Mouse (Mus musculus): ENCODE data around the gene Fau. TPM values are rescaled to one million over a fixed set of nuclear protein-coding genes. Genes with fewer than 3 reads are reported as not detected.

Gene Fau
- polyA plus RNA-seq, 1 experiment from 2014 or later: 1,135 TPM

- H3K36me3 ChIP-seq (ENCODE audit: control insufficient read depth, insufficient read depth, low read length): peaks cover 21% of the 10 kb centered on the region
Observed at GRCm38 (mm10) chr19:6094119-6094518, 36.5 kb downstream of the Fau start, which contains the start of gene AC131692.1. AC131692.1 (plus strand) TSS chr19:6094419.

GRCm38 (mm10) chr19:6097847-6098246 is 40.2 kb downstream of the Fau start:
- WGBS: 82% methylated on average over 3 of the region's 3 CpGs
- Histone ChIP-seq H3K27ac (ENCODE audit: low read depth, low read length) (no peak overlapping the region), H3K4me2 (no peak overlapping the region), H3K4me1 (replicated peaks; ENCODE audit: control insufficient read depth, insufficient read depth, low read length) (peaks cover 2% of the 10 kb centered on the region; the same call in 1 of the 2 replicates), H3K27me3 (replicated peaks; ENCODE audit: control insufficient read depth, insufficient read depth, low read length) (no peaks in the 10 kb centered on the region), H3K4me3 (ENCODE audit: low read depth, low read length) (no peak overlapping the region), H3K36me3 (ENCODE audit: control insufficient read depth, insufficient read depth, low read length) (peaks cover 5% of the 10 kb centered on the region), H3K9me3 (ENCODE audit: control insufficient read depth, low read length) (no peaks in the 10 kb centered on the region), H3K9ac (ENCODE audit: low read depth, low read length) (no peak overlapping the region)
- ATAC-seq (replicated peaks; ENCODE audit: low FRiP score) (no peak), DNase-seq (ENCODE audit: low spot score) (no peak)

More at GRCm38 (mm10) chr19:6094119-6094518, 36.5 kb downstream of the Fau start, which contains the start of gene AC131692.1:
- H3K4me3 ChIP-seq (ENCODE audit: low read depth, low read length): no peak within 1 kb of the TSS
- H3K9me3 ChIP-seq (ENCODE audit: control insufficient read depth, low read length): no peaks in the 10 kb centered on the region
- no peak within 1 kb of the TSS for H3K27ac ChIP-seq (ENCODE audit: low read depth, low read length)
- WGBS: 84% methylated on average over 7 of the region's 7 CpGs
- ATAC-seq (replicated peaks; ENCODE audit: low FRiP score): no peak
- H3K4me1 ChIP-seq (replicated peaks; ENCODE audit: control insufficient read depth, insufficient read depth, low read length): no peaks in the 10 kb centered on the region
- no peak for DNase-seq (ENCODE audit: low spot score)
- H3K27me3 ChIP-seq (replicated peaks; ENCODE audit: control insufficient read depth, insufficient read depth, low read length): no peaks in the 10 kb centered on the region
- no peak within 1 kb of the TSS for H3K4me2 ChIP-seq
- no peak within 1 kb of the TSS for H3K9ac ChIP-seq (ENCODE audit: low read depth, low read length)

GRCm38 (mm10) chr19:6101186-6101585 is 43.5 kb downstream of the Fau start:
- H3K27ac ChIP-seq (ENCODE audit: low read depth, low read length): no peak overlapping the region
- 75% methylated on average over 6 of the region's 6 CpGs for WGBS
- no peak overlapping the region for H3K4me2 ChIP-seq
- DNase-seq (ENCODE audit: low spot score) (no peak), ATAC-seq (replicated peaks; ENCODE audit: low FRiP score) (no peak)
- H3K9ac ChIP-seq (ENCODE audit: low read depth, low read length): no peak overlapping the region
- 0 out of 2 replicates have a peak, but pooled peaks cover 3% of the 10 kb centered on the region for H3K36me3 ChIP-seq (ENCODE audit: control insufficient read depth, insufficient read depth, low read length)
- H3K4me1 ChIP-seq (replicated peaks; ENCODE audit: control insufficient read depth, insufficient read depth, low read length): peaks cover 21% of the 10 kb centered on the region
- H3K4me3 ChIP-seq (ENCODE audit: low read depth, low read length): no peak overlapping the region
- H3K27me3 ChIP-seq (replicated peaks; ENCODE audit: control insufficient read depth, insufficient read depth, low read length): no peaks in the 10 kb centered on the region
- no peaks in the 10 kb centered on the region for H3K9me3 ChIP-seq (ENCODE audit: control insufficient read depth, low read length)

GRCm38 (mm10) chr19:6102169-6102853 is 44.7 kb downstream of the Fau start:
- no peak overlapping the region for H3K9ac ChIP-seq (ENCODE audit: low read depth, low read length)
- H3K4me2 ChIP-seq: no peak overlapping the region
- DNase-seq (ENCODE audit: low spot score): no peak
- H3K27ac ChIP-seq (ENCODE audit: low read depth, low read length): no peak overlapping the region
- no peaks in the 10 kb centered on the region for H3K9me3 ChIP-seq (ENCODE audit: control insufficient read depth, low read length)
- H3K36me3 ChIP-seq (ENCODE audit: control insufficient read depth, insufficient read depth, low read length): 0 out of 2 replicates have a peak, but pooled peaks cover 3% of the 10 kb centered on the region
- ATAC-seq (replicated peaks; ENCODE audit: low FRiP score): peak; percentile 67
- H3K4me3 ChIP-seq (ENCODE audit: low read depth, low read length): no peak overlapping the region
- 77% methylated on average over 6 of the region's 6 CpGs for WGBS
- peaks cover 21% of the 10 kb centered on the region for H3K4me1 ChIP-seq (replicated peaks; ENCODE audit: control insufficient read depth, insufficient read depth, low read length)
- no peaks in the 10 kb centered on the region for H3K27me3 ChIP-seq (replicated peaks; ENCODE audit: control insufficient read depth, insufficient read depth, low read length)

- no peak overlapping the region; the same call in 1 of the 2 replicates for H3K9ac ChIP-seq (ENCODE audit: low read depth, low read length)
- 0 out of 2 replicates have a peak, but pooled peaks cover 3% of the 10 kb centered on the region for H3K36me3 ChIP-seq (ENCODE audit: control insufficient read depth, insufficient read depth, low read length)
Observed at GRCm38 (mm10) chr19:6104476-6104875, 46.8 kb downstream of the Fau start.

GRCm38 (mm10) chr19:6105586-6105985 is 47.9 kb downstream of the Fau start, which contains the start of gene Naaladl1:
Naaladl1 (plus strand) TSS chr19:6105782.
- H3K36me3 ChIP-seq (ENCODE audit: control insufficient read depth, insufficient read depth, low read length): no peaks in the 10 kb centered on the region
- no peak within 1 kb of the TSS for H3K4me3 ChIP-seq (ENCODE audit: low read depth, low read length)
- 0 out of 2 replicates have a peak within 1 kb of the TSS, but pooled peaks have one; percentile 23 for H3K9ac ChIP-seq (ENCODE audit: low read depth, low read length)
- peak within 1 kb of the TSS; percentile 26; the same call in 1 of the 2 replicates for H3K4me2 ChIP-seq
- no peaks in the 10 kb centered on the region for H3K27me3 ChIP-seq (replicated peaks; ENCODE audit: control insufficient read depth, insufficient read depth, low read length)
- DNase-seq (ENCODE audit: low spot score) (no peak), ATAC-seq (replicated peaks; ENCODE audit: low FRiP score) (no peak)
- no peak within 1 kb of the TSS; the same call in 1 of the 2 replicates for H3K27ac ChIP-seq (ENCODE audit: low read depth, low read length)
- H3K4me1 ChIP-seq (replicated peaks; ENCODE audit: control insufficient read depth, insufficient read depth, low read length): peaks cover 18% of the 10 kb centered on the region
- no peaks in the 10 kb centered on the region for H3K9me3 ChIP-seq (ENCODE audit: control insufficient read depth, low read length)
- WGBS: 83% methylated on average over 7 of the region's 7 CpGs

More at GRCm38 (mm10) chr19:6104476-6104875, 46.8 kb downstream of the Fau start:
- Histone ChIP-seq H3K27ac (ENCODE audit: low read depth, low read length) (no peak overlapping the region; the same call in 1 of the 2 replicates), H3K27me3 (replicated peaks; ENCODE audit: control insufficient read depth, insufficient read depth, low read length) (no peaks in the 10 kb centered on the region), H3K4me2 (peak overlapping the region; percentile 26; the same call in 1 of the 2 replicates), H3K4me3 (ENCODE audit: low read depth, low read length) (no peak overlapping the region), H3K4me1 (replicated peaks; ENCODE audit: control insufficient read depth, insufficient read depth, low read length) (peaks cover 19% of the 10 kb centered on the region), H3K9me3 (ENCODE audit: control insufficient read depth, low read length) (no peaks in the 10 kb centered on the region)
- no peak for DNase-seq (ENCODE audit: low spot score)
- ATAC-seq (replicated peaks; ENCODE audit: low FRiP score): peak; percentile 29; the same call in 1 of the 2 replicates
- WGBS: 37% methylated on average over 4 of the region's 4 CpGs

Small RNAs within 50 kb of the gene (microRNA-seq; reads per million reads assigned to microRNA genes)
- gene Mir6988 (ENCODE audit: borderline number of aligned reads): 4.2 reads per million, percentile 9 among the genes with 10 or more reads in this experiment

Other genes with a start within 250 kb of the Fau start
- gene Frmd8, start 182.6 kb upstream of the Fau start, polyA plus RNA-seq (2014; fragmentation: Nextera tagmentation; extraction: Ambion mirVana): 26.8 and 27.9 TPM in 2 replicates
- 7.5 and 8.2 TPM in 2 replicates for gene Slc25a45, start 180.0 kb upstream of the Fau start, polyA plus RNA-seq (2014; fragmentation: Nextera tagmentation; extraction: Ambion mirVana)
- gene Tigd3, start 163.7 kb upstream of the Fau start, polyA plus RNA-seq (2014; fragmentation: Nextera tagmentation; extraction: Ambion mirVana): 3.9 and 4.2 TPM in 2 replicates
- 119 and 127 TPM in 2 replicates for gene Dpf2, start 144.8 kb upstream of the Fau start, polyA plus RNA-seq (2014; fragmentation: Nextera tagmentation; extraction: Ambion mirVana)
- gene Cdc42ep2, start 133.0 kb upstream of the Fau start, polyA plus RNA-seq (2014; fragmentation: Nextera tagmentation; extraction: Ambion mirVana): 5.1 TPM in 2 replicates
- 129 and 131 TPM in 2 replicates for gene Pola2, start 93.6 kb upstream of the Fau start, polyA plus RNA-seq (2014; fragmentation: Nextera tagmentation; extraction: Ambion mirVana)
- gene Slc22a20, start 71.7 kb upstream of the Fau start, polyA plus RNA-seq (2014; fragmentation: Nextera tagmentation; extraction: Ambion mirVana): not detected in 2 replicates
- 25.2 and 25.8 TPM in 2 replicates for gene Capn1, start 41.9 kb upstream of the Fau start, polyA plus RNA-seq (2014; fragmentation: Nextera tagmentation; extraction: Ambion mirVana)
- 30.7 and 33.7 TPM in 2 replicates for gene Syvn1, start 11.3 kb upstream of the Fau start, polyA plus RNA-seq (2014; fragmentation: Nextera tagmentation; extraction: Ambion mirVana)
- gene Mrpl49, start 59 bp upstream of the Fau start, polyA plus RNA-seq (2014; fragmentation: Nextera tagmentation; extraction: Ambion mirVana): 84.5 and 93.9 TPM in 2 replicates
- gene Znhit2, start 3.3 kb downstream of the Fau start, polyA plus RNA-seq (2014; fragmentation: Nextera tagmentation; extraction: Ambion mirVana): 38.7 and 42.3 TPM in 2 replicates
- 28.6 and 30.8 TPM in 2 replicates for gene Tm7sf2, start 10.5 kb downstream of the Fau start, polyA plus RNA-seq (2014; fragmentation: Nextera tagmentation; extraction: Ambion mirVana)
- gene Vps51, start 19.4 kb downstream of the Fau start, polyA plus RNA-seq (2014; fragmentation: Nextera tagmentation; extraction: Ambion mirVana): 54.8 and 57.1 TPM in 2 replicates
- gene Tmem262, start 22.2 kb downstream of the Fau start, polyA plus RNA-seq (2014; fragmentation: Nextera tagmentation; extraction: Ambion mirVana): not detected in 2 replicates
- gene Gm28374, start 24.4 kb downstream of the Fau start, polyA plus RNA-seq (2014; fragmentation: Nextera tagmentation; extraction: Ambion mirVana): 0.75 and 2.2 TPM in 2 replicates
- 50.4 and 52.3 TPM in 2 replicates for gene Zfpl1, start 27.1 kb downstream of the Fau start, polyA plus RNA-seq (2014; fragmentation: Nextera tagmentation; extraction: Ambion mirVana)
- 50.8 and 55.3 TPM in 2 replicates for gene Cdca5, start 27.1 kb downstream of the Fau start, polyA plus RNA-seq (2014; fragmentation: Nextera tagmentation; extraction: Ambion mirVana)
- 0.43 and 0.51 TPM in 2 replicates for gene AC131692.1, start 36.6 kb downstream of the Fau start, polyA plus RNA-seq (2014; fragmentation: Nextera tagmentation; extraction: Ambion mirVana)
- 2.0 and 2.4 TPM in 2 replicates for gene Naaladl1, start 47.9 kb downstream of the Fau start, polyA plus RNA-seq (2014; fragmentation: Nextera tagmentation; extraction: Ambion mirVana)
- gene Sac3d1, start 60.8 kb downstream of the Fau start, polyA plus RNA-seq (2014; fragmentation: Nextera tagmentation; extraction: Ambion mirVana): 56.1 and 60.8 TPM in 2 replicates
- 34.6 and 35.1 TPM in 2 replicates for gene Snx15, start 70.5 kb downstream of the Fau start, polyA plus RNA-seq (2014; fragmentation: Nextera tagmentation; extraction: Ambion mirVana)
- 0.15 TPM in 1 of 2 replicates, not detected in the other for gene Batf2, start 83.1 kb downstream of the Fau start, polyA plus RNA-seq (2014; fragmentation: Nextera tagmentation; extraction: Ambion mirVana)
- gene Arl2, start 83.7 kb downstream of the Fau start, polyA plus RNA-seq (2014; fragmentation: Nextera tagmentation; extraction: Ambion mirVana): 70.6 and 73.4 TPM in 2 replicates
- not detected in 2 replicates for gene Majin, start 126.5 kb downstream of the Fau start, polyA plus RNA-seq (2014; fragmentation: Nextera tagmentation; extraction: Ambion mirVana)
- 0.70 TPM in 1 of 2 replicates, not detected in the other for gene Gpha2, start 168.5 kb downstream of the Fau start, polyA plus RNA-seq (2014; fragmentation: Nextera tagmentation; extraction: Ambion mirVana)
- gene Ppp2r5b, start 178.0 kb downstream of the Fau start, polyA plus RNA-seq (2014; fragmentation: Nextera tagmentation; extraction: Ambion mirVana): 10.5 and 12.0 TPM in 2 replicates
- 10.4 and 13.5 TPM in 2 replicates for gene Atg2a, start 183.8 kb downstream of the Fau start, polyA plus RNA-seq (2014; fragmentation: Nextera tagmentation; extraction: Ambion mirVana)
- 96.5 and 105 TPM in 2 replicates for gene Ehd1, start 218.9 kb downstream of the Fau start, polyA plus RNA-seq (2014; fragmentation: Nextera tagmentation; extraction: Ambion mirVana)
- gene Cdc42bpg, start 248.6 kb downstream of the Fau start, polyA plus RNA-seq (2014; fragmentation: Nextera tagmentation; extraction: Ambion mirVana): 0.26 and 1.2 TPM in 2 replicates

All from liver, embryonic 11.5 days (tissue).